Mouse (Mus musculus): ENCODE results near the gene Map2k6.

DNA sequence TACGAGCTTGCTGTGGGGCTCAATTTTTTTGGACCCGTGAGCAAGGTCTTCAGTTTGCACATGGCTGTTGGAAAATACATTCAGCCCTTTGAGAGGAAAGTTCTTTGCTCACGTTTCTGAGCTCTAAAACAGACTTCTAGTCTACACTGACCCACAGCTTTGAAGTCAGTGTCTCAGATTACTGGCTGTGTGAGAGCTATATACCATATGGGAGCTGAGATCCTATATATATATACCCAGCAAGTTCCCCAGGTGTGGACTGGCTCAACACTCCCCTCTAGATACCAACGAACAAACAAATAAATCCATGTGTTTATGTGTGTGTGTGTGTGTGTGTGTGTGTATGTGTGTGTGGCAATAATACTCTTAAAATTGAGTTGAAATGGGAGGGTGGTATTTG is 83.7 kb downstream of the Map2k6 start:
- no peak for TF ChIP-seq CTCF (IDR thresholded peaks at IDR 0.05; ENCODE audit: low read depth, low read length)
- no peak for TF ChIP-seq POLR2A (IDR thresholded peaks at IDR 0.05; ENCODE audit: extremely low read depth, insufficient read depth, low read length)

Measured in liver, adult 2 months (tissue).